Mouse (Mus musculus): ENCODE measurements at regions not wholly inside any gene's neighbourhood (a gene's known extent, or its start where the extent isn't known, plus 50 kb on each side); places are given as distances from the start of the nearest gene placed in this dataset.

DNA sequence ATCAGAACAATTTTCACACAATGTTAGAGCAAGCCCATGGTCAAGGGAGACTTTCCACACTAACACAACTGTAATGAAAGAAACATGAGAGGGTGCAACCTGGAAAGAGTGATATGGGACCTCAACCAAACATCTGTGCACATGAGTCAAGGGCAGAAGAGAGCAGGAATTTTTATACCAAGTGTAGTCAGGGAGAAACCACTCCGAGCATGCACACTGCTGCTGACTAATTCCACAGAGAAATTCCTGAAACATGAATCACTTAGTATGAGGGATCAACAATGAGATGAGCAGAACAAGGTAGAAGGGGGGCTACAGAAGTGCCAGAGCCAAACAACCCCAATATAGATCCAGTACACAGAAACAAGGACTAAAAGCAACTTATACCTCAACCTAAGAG is 363.1 kb upstream of the Fbxo33 start:
- DNase-seq = no peak

DNA sequence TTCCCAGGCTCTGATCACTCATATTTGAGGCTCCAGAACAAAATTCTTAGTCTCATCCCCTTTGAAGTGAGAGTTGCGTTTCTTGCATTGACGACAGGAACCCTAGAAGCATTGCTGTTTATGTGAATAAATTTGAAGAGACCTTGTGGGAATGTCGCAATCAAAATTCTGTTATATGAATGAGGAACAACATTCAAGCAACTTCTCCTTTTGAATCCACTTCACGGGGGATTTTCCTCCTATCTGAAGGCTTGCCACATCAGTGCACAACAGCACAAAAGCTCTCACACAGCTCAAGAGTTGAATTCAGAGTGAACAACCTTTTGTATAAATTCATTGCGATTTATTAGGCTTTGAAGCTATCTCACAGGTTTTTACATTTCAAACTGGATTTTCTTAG is 360.2 kb upstream of the Fbxo33 start:
- DNase-seq = no peak

DNA sequence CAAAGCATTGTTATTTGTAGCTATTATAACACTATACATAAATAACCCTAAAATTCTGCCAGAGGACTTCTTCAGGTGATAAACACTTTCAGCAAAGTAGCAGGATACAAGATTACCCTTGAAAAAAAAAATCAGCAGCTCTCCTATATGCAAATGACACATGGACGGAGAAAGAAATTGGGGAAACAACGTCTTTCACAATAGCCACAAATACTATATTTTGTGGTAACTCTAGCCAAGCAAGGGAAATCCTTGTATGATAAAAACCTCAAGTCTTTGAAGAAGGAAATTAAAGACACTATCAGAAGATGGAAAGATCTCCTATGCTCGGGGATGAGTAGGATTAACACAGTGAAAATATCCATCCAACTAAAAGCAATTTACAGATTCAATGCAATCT is 344.4 kb upstream of the Fbxo33 start:
- DNase-seq = no peak

GRCm38 (mm10) chr12:59539788-59540187 is 320.3 kb upstream of the Fbxo33 start:
- DNase-seq = no peak

DNA sequence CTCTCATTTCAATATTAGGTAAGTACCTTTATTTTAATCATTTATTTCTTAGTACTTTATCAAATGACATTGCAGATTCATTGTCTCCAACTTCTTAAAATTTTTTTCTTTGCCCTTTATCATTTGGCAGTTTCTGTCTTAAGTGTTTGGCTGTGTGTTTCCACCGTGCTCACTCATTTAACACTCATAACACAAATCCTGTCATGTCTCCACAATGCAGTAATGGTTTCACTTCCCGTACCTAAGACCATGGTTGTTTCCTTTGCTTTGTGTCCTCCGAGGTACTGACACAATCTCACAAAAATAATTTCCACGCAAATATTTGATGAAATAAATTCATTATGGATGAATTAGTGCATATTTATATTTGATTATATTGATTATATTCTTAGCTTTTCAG is 311.0 kb upstream of the Fbxo33 start:
- no peak for DNase-seq

DNA sequence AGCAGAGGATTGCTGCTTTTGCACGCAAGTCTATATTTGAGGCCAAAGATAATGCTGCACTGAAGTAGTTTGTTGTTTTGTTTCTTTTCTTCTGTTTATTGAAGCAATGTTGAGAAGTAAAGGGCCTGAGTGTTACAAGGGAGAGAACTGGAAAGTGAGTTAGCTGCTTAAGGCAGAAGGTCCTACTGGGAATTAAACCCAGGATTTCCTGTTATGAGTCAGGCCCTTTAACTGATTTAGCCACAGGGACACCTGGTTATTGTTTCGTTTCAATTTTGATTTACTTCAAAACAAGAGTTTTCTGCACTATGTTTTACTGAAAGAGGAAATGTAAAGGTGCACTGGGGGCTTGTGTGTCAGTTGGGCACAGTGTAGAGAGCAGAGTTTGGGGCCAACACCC is 303.8 kb upstream of the Fbxo33 start:
- DNase-seq = no peak

DNA sequence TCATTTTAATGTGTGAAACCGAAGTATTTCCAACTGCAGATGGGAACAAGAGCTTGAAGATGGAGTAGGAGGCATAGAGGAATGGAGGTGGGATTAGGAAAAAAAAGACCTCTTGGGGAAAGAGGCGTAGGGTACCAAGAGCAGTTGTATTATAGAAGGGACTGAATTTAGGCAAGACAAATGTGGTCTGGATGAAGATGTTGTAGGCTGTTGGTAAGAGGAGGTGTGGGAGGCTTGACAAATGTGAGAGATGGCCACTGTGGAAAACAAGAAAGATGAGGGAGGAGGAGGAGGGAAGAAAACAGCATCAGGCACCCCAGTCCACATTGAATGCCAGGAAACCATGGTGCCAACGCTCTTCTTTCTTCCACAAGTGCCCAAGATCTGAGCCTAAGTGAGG is 302.4 kb upstream of the Fbxo33 start:
- DNase-seq = no peak

DNA sequence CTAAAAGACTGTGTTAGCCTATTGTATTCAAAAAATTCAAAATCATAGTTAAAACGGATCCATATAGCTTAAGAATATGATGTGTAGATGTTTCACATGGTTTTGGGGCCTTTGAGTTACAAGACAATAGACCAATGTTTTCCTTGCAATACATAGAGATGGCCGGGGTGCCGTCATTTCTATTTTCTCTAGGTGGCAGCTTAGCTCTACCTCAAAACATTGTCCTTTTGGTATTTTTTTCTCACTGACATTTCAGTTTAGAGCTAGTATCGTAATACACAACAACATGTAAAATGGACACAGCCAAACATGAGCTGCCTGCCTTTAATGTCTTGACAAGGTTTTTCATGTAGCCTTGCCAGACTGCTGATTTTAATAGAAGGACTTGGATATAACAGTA is 290.3 kb upstream of the Fbxo33 start:
- no peak for DNase-seq

DNA sequence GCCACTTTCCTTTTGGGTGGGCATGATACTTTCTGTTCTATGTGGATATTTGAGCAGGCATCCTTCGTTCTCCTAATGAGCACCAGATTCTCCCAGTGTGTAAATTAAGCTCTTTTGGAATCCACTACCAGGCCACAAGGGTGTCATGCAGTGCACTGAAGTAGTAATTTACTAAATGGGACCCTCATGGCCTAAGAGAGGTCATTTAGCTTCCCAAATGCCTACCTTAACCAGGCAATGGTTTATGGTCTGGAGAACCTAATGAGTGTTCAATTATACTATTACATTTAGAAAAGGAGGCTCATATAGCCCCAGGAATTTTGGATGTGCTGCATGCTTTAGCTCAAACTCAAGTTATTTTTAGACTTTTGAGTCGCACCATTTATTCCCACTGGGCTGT is 289.6 kb upstream of the Fbxo33 start:
- DNase-seq = no peak

DNA sequence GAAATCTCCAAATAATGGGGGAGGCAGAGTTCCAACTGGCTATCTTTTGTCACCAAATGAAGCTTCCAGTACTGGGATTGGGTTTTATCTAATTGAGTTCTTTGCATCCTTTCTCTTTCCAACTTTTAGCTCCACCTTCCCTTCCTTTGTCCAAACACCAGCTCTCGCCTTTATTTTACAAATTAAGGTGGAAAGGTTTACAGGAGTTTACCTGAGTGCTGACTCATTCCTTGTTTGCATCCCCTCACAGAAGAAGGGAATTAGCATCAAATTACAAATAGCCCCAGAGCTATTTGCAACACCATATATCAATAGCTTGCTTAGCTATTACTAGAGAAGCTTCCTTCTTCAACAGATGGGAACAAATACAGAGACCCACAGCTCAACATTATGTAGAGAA is 287.9 kb upstream of the Fbxo33 start:
- no peak for DNase-seq

GRCm38 (mm10) chr12:59497434-59497833 is 277.9 kb upstream of the Fbxo33 start:
- no peak for DNase-seq

GRCm38 (mm10) chr12:59488019-59488418 is 268.5 kb upstream of the Fbxo33 start:
- no peak for DNase-seq

- DNase-seq = no peak
These were observed 268.0 kb upstream of the Fbxo33 start for GRCm38 (mm10) chr12:59487507-59487906.

GRCm38 (mm10) chr12:59460997-59461961 is 241.8 kb upstream of the Fbxo33 start:
- no peak for DNase-seq

DNA sequence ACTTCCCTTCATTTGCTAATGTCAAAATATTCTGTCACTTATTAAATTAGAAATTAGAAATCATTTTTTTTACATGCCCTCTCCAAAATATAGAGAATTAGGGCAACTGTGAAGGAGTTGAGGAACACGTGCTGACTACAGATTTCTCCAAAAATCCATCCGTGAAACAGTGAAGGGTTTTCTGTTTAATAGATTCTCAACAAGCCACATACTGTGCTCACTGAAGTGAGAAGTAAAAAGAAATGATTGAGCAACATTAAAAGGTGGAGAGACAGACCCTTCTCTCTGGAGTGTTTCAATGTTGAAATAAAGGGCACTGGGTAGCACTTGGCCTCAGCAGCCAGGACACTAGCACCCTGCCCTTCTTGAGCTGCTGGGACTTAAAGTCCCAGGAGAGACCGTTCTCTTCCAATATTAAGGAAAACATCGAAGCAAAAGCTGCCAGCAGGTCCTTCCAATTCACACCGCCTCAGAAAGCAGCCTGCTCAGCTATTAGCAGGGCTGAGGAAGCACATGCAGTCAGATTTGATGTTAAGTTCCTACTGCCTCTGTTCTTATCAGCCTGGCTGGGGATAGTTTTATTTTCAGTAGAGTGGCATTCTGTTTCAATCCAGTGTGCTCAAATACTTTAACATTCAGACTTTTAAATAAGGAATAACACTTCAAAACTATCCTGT is 236.8 kb upstream of the Fbxo33 start:
- no peak for DNase-seq

DNA sequence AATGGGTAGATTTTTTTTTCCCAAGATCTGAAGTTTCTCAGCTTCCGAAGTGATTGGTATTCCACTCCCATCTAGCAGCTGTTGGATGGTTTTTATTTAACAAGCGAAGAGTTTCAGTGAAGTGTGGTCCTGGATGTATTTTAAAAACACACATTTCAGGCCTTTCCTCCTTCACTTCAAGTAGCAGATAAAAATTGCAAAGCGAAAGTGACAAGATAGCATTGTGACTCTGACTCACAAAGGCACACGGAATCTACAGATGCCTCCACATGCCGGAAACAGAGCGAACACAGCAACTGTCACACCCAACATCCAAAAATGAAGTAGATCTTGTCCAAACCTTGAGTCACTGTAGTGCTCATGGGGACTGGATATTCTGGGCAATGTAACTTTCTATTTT is 195.5 kb upstream of the Fbxo33 start:
- DNase-seq = no peak

GRCm38 (mm10) chr12:59411491-59411890 is 192.0 kb upstream of the Fbxo33 start:
- DNase-seq = no peak

- DNase-seq = no peak
These were observed 171.6 kb upstream of the Fbxo33 start for GRCm38 (mm10) chr12:59391103-59391502.

GRCm38 (mm10) chr12:59382812-59383211 is 163.3 kb upstream of the Fbxo33 start:
- DNase-seq = peak; percentile 44

- no peak for DNase-seq
These were observed 122.1 kb upstream of the Fbxo33 start for GRCm38 (mm10) chr12:59341586-59341985.

DNA sequence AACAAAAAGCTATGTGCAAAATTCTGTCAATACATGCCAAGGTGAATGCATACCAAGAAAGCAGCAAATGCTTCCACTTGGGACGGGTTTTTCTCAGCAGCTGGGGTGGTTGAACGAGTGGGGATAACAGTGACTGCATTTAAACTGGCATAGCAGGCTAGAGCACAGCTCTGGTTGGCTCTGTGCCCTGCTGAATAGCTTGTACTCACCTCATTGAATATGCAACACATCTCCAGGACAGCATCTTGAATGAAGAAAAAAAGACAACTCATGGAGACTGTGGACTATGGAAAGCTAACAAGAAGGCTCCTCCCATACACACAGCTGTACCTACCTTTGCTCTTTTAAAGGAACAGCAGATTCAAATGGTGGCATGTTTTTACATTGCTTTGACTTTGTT is 111.2 kb upstream of the Fbxo33 start:
- DNase-seq = no peak

DNA sequence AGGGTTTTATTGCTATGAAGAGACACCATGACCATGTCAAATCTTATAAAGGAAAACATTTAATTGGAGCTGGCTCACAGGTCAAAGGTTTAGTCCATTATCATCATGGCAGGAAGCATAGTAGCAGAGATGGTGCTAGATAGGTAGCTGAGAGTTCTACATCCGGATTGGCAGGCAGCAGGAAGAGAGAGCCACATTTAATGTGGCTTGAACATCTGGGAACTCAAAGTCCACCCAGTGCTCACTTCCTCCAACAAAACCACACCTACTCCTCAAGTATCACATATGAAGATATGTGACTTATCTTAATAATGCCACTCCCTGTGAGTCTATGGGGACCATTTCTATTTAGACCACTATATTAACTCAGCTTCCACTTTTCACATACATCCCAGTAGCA is 93.2 kb upstream of the Fbxo33 start:
- DNase-seq = no peak

GRCm38 (mm10) chr12:59307958-59308357 is 88.4 kb upstream of the Fbxo33 start:
- no peak for DNase-seq

GRCm38 (mm10) chr12:59304522-59304921 is 85.0 kb upstream of the Fbxo33 start:
- no peak for DNase-seq
